Mouse (Mus musculus): Measurements from ENCODE around the gene Gas6.

Gene Gas6

GRCm38 (mm10) chr8:13427351-13427750, 66.9 kb downstream of the Gas6 start:
- peaks cover 4% of the 10 kb centered on the region; the same call in 1 of the 2 replicates for H3K27me3 ChIP-seq (ENCODE audit: insufficient read depth, low read length)
- peaks cover 9% of the 10 kb centered on the region; the same call in 1 of the 2 replicates for H3K9me3 ChIP-seq (ENCODE audit: low read length)
- H3K36me3 ChIP-seq (ENCODE audit: insufficient read depth, low read length): no peaks in the 10 kb centered on the region
- H3K4me1 ChIP-seq (replicated peaks; ENCODE audit: low read depth, low read length): no peaks in the 10 kb centered on the region
- H3K4me3 ChIP-seq (replicated peaks; ENCODE audit: low read length): no peak overlapping the region
- TF ChIP-seq NANOG (IDR thresholded peaks at IDR 0.05; ENCODE audit: borderline replicate concordance, low read length): no peak
- no peak for TF ChIP-seq POU5F1 (IDR thresholded peaks at IDR 0.05; ENCODE audit: borderline replicate concordance, low read length)
- no peak for TF ChIP-seq CTCF (conservative IDR thresholded peaks at IDR 0.05; ENCODE audit: low read length)

- Histone ChIP-seq H3K4me1 (replicated peaks; ENCODE audit: low read depth, low read length) (no peaks in the 10 kb centered on the region), H3K9me3 (ENCODE audit: low read length) (peaks cover 14% of the 10 kb centered on the region), H3K36me3 (ENCODE audit: insufficient read depth, low read length) (no peaks in the 10 kb centered on the region), H3K4me3 (replicated peaks; ENCODE audit: low read length) (no peak overlapping the region), H3K27me3 (ENCODE audit: insufficient read depth, low read length) (peaks cover 6% of the 10 kb centered on the region; the same call in 1 of the 2 replicates)
- TF ChIP-seq CTCF (conservative IDR thresholded peaks at IDR 0.05; ENCODE audit: low read length) (no peak), NANOG (IDR thresholded peaks at IDR 0.05; ENCODE audit: borderline replicate concordance, low read length) (no peak), POU5F1 (IDR thresholded peaks at IDR 0.05; ENCODE audit: borderline replicate concordance, low read length) (no peak)
These were observed 73.3 kb downstream of the Gas6 start for GRCm38 (mm10) chr8:13420970-13421369.

GRCm38 (mm10) chr8:13419111-13419639, 75.1 kb downstream of the Gas6 start:
- no peaks in the 10 kb centered on the region for H3K36me3 ChIP-seq (ENCODE audit: insufficient read depth, low read length)
- H3K9me3 ChIP-seq (ENCODE audit: low read length): peaks cover 14% of the 10 kb centered on the region
- H3K4me1 ChIP-seq (replicated peaks; ENCODE audit: low read depth, low read length): peaks cover under 1% of the 10 kb centered on the region
- no peak overlapping the region for H3K4me3 ChIP-seq (replicated peaks; ENCODE audit: low read length)
- TF ChIP-seq NANOG (IDR thresholded peaks at IDR 0.05; ENCODE audit: borderline replicate concordance, low read length) (no peak), CTCF (conservative IDR thresholded peaks at IDR 0.05; ENCODE audit: low read length) (no peak), POU5F1 (IDR thresholded peaks at IDR 0.05; ENCODE audit: borderline replicate concordance, low read length) (no peak)
- H3K27me3 ChIP-seq (ENCODE audit: insufficient read depth, low read length): peaks cover 2% of the 10 kb centered on the region; the same call in 1 of the 2 replicates

- Histone ChIP-seq H3K4me3 (replicated peaks; ENCODE audit: low read length) (no peak overlapping the region), H3K36me3 (ENCODE audit: insufficient read depth, low read length) (no peaks in the 10 kb centered on the region), H3K4me1 (replicated peaks; ENCODE audit: low read depth, low read length) (peaks cover 8% of the 10 kb centered on the region), H3K27me3 (ENCODE audit: insufficient read depth, low read length) (peaks cover 2% of the 10 kb centered on the region; the same call in 1 of the 2 replicates), H3K9me3 (ENCODE audit: low read length) (no peaks in the 10 kb centered on the region)
- no peak for TF ChIP-seq NANOG (IDR thresholded peaks at IDR 0.05; ENCODE audit: borderline replicate concordance, low read length)
- no peak for TF ChIP-seq CTCF (conservative IDR thresholded peaks at IDR 0.05; ENCODE audit: low read length)
- no peak for TF ChIP-seq POU5F1 (IDR thresholded peaks at IDR 0.05; ENCODE audit: borderline replicate concordance, low read length)
These were observed 78.4 kb downstream of the Gas6 start for GRCm38 (mm10) chr8:13415879-13416278.
